Mouse (Mus musculus): ENCODE measurements around the gene Itga9.

The Itga9 gene

DNA sequence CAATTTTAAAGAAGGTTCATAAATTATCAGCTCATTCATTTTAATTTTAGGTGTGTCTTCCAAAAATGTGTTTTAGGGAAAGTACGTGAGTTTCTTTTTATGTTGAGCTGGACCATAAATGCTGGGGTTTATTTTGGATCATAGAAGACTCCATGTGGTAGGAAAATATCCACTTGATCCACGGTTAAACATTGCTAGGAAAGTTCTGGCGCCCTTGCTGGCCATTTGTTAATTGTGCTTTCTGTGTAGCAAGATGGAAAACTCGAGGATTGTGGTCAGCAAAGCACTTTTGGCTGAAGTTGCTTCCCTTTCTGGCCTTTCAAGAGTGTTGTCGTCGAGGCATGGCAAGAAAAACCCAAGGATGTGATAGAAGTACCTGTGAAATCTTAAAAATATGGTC, 179.3 kb downstream of the Itga9 start:
- DNase-seq, result no peak

DNA sequence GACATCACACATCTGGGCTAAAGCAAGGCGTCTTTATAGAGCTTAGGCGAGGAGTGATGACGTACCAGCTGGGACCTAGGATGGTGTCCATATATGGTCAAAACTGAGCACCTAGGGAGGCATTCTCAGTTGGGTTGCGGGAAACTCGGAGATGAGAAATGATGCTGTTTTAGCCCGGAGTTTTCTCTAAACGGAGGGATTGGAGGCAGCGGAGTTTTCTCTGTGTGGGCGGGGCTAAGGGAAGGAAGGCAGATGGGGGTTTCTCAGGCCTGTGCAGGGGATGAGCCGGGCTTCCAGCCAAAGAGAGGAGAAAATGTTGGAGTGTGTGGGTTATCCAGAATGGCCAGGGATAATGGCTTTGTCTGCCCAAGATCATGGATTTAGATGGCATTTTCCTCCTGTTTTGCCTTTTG, 182.4 kb downstream of the Itga9 start:
- no peak for DNase-seq

DNA sequence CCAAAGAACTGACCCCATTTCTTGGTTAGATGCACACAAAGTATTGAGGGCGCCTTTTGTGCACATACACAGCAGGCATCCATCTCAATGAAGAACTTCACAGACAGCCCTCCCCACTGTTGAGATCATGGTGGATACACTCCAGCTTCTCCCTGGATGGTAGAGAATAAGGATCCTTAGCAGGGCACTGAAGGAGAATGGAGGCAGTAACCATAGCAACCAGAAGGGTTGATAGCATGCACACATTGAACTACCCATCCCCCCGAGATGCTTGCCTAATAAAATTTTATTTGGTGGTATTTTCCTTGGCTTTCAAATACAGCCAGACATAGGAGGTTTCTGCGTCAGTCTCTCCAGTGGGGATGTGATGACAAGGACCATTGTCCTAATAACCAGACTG, 184.7 kb downstream of the Itga9 start:
- no peak for DNase-seq

DNA sequence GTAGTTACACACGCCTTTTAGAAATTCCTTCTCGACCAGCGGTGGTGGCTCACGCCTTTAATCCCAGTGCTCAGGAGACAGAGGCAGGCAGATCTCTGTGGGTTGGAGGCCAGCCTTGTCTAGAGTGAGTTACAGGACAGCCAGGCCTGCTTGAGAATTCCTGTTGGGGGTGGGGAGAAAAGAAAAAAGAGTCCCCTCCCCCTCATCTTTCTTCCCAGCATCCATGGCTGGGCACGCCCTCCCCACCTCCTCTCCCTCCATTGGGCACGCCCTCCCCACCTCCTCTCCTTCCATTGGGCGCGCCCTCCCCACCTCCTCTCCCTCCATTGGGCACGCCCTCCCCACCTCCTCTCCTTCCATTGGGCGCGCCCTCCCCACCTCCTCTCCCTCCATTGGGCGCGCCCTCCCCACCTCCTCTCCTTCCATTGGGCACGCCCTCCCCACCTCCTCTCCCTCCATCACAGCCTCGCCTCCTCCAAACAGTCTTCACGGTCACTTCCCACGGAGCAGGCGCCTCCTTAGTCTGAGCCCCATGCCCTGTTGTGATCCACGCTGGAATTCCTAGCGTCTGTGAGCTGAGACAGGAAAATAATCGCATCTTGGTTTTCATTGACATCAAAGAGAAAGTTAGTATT, 186.8 kb downstream of the Itga9 start:
- DNase-seq, result no peak

DNA sequence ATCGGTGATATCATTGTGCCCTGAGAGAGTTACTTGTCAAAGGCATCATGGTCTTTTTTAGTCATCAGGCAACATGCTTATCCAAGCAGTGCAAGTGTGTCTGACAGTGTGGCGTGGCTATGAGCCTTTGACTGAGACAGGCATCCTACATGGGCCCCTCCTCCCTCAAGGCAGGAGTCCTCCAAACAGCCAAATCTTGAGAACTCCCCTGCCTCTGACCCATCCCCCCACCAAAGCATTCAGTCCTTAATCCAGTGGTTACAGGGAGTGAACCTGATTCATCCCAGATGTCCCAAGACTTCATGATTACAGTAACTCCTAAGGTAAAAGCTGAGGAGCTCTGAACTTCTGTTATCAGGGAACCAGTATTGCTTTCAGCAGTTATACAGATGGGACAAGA, 188.2 kb downstream of the Itga9 start:
- no peak for DNase-seq

DNA sequence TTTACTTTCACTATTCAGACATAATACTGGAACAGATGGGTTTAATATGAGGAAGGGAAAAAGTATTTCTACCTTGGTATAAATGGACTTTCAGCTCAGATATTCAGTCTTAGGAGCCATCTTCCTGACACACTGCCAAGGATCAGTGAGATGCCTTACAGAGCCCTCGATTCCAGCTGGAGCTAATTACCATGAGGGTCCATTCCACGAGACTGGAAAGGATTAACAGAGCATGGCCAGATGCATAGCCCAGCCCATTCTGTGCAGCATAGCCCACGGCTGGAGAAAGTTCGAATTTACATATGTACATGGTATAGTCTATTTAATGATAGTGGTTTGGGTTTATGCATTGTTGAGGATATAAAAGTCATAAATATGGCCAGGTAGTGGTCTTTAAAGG, 188.8 kb downstream of the Itga9 start:
- no peak for DNase-seq

DNA sequence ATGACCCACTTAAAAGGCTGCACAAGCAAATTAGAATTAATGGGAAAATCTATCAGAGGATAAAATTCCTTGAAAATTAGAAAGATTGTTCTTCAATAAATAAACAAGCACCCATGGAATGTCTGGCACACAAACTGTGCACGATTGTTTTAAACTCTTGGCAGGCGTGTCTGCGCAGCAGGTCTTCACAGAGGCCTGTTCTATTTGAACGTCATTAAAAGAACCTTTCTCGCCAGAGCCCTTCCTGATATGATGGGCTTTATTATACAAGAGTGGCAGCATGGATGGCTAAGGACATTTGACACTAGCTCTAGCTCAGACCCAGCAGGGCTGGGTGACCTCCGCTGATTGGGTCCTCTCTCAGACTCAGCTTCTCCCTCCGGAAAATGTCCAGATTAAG, 192.6 kb downstream of the Itga9 start:
- DNase-seq, result no peak

DNA sequence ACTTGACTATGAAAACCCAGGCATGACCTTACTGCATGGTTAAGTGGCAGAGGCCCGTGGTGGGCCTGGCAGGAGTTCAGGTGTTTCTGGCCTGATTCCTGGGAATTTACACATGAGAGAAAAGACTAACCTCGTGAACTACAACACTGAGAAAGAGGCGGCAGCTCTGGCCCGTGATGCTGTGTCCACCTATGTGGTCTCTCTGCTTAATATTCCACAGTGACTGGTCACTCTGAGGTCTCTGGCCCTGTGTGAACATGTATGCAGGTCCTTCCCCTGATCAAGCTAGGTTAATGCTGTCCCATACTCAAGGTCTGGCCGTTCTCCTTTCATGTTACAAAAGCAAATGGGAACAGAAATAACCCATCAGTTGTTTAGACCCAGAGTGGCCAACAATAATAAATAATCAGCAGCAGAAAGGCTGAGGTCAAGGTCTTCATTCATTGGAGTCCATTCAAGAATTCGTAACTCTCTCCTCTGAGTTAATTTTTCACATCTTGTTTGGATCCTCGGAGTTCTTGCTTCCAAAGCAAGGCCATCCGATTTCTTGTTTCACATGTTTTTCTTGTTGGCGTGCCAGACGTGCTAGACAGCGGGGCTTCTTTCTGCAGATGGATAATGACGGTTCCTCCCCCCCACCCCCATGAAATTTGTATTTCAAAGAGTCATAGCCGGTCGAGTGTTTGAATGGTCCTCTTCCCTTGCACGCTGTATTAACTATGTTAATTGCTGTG, 194.9 kb downstream of the Itga9 start:
- peak; percentile 43 for DNase-seq

DNA sequence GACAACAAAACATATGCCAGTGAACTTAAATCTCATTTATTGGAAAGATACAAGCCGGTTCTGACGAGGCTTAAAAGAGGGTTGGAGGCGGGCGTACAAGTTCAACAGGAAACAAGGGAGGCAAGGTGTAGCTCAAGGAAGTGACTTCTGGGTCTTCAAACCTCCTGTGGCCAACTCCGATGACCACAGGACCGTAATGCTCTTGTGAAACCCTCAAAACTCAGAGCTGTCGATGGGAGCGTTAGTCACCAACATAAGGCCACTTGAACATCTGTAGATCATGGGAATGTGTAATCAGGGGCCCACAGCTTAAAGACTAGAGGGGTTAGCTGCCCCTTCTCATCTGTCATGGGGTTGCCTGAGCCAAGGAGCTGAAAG, 195.4 kb downstream of the Itga9 start:
- DNase-seq, result no peak

DNA sequence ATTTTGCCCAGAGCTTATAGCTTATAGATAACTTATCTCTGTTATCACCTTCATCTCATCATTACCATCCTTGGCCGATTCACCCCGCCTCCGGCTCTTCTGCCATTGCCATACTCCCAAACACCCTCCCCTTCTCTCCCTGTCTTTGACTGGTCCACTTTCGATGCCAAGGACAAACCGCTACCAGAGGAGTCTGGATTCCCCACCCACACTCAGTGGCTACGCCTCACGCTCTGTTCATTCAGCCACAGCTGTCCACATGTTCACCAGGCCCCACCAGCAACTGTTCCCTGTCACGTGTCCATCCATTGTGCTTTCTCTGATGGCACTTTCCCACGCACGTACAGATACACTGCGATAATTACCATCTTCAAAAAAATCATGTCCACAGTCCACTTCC, 195.9 kb downstream of the Itga9 start:
- DNase-seq, result no peak

DNA sequence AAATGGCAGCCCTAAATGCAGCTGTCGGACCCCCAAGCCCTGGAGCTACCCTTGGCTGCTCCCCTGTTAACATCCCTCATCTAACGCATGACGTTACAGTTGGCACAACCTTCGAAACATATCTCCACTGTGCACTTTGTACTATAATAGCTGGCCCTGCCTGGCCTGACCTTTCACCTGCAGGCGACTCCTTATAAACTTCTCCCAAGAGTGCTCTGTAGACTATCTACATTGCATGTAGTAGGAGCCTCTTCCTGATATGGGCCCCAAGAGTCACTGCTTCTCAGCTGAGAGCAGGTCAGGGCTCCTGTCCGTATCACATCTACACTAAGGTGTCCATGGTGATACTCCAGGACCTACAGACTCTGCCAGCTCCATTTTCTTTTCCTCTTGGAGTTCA, 199.2 kb downstream of the Itga9 start:
- DNase-seq, result no peak

DNA sequence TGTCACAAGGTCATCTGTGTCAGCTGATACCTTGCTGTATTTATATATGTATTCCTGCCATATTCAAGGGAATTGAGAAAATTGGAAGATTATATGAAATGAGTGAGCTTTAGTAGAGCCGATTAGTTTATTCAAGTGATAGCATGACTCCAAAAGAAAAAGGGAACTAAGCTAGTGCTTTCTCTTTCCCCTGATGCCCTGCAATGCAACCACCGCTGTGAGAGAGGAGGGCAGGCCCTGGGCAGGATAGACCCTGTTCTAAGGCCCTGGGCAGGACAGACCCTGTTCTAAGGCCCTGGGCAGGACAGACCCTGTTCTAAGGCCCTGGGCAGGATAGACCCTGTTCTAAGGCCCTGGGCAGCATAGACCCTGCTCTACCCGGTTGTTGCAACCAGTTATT, 201.2 kb downstream of the Itga9 start:
- no peak for DNase-seq

DNA sequence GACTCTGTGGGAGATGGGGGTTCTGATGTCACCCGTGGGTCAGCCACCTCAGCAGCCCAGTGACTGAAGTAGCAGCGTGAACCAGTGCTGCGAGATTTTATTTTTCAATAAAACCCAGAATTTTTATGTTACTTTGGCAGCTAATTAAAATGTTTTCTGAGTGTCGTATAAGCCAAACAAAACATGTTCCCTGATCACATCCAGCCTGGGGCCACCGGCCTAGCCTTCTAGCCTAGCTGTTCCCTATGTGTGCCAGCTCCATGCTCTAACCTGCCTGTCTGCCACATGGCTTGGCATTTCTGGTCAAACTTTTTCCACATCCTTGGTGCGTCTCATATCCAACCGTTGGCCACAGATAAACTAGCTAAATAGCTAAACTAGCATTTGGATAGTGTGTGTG, 205.7 kb downstream of the Itga9 start:
- DNase-seq, result no peak

DNA sequence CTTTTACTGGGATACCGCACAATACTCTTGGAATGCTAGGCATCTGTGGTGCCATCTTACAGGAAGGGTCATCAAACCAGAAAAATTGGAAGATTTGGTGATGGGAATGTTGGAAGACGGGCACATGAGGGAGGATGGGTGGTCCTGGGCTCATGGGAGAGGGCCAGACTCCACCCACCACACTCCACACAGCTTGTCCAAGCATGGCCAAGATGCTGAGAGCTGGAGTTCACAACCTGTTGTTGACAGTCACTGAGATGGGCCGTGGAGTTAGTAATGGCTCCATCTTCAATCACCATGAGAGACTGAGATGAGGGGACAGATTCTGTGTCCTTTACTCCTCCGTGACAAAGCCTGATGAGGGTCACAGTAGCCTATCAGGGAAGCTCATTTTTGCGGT, 207.0 kb downstream of the Itga9 start:
- no peak for DNase-seq

DNA sequence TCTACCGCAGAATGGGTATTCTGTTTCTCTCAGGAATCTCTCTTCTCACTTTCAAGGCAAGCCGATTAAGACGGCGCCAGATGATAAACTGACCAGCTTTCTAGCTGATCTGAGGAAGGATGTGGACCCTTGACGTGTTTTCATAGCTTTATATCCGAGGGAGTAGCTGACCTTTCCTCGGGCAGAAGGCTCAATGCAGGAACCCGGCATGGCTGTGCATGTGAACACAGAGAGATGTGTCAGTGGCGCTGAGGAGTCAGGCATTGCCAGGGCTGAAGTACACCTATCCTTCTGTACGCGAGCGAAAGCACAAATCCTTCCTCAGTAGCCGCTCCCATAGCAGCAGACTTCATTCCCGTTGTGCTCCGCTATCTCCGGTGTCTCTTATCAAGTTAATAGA, 207.6 kb downstream of the Itga9 start:
- no peak for DNase-seq

DNA sequence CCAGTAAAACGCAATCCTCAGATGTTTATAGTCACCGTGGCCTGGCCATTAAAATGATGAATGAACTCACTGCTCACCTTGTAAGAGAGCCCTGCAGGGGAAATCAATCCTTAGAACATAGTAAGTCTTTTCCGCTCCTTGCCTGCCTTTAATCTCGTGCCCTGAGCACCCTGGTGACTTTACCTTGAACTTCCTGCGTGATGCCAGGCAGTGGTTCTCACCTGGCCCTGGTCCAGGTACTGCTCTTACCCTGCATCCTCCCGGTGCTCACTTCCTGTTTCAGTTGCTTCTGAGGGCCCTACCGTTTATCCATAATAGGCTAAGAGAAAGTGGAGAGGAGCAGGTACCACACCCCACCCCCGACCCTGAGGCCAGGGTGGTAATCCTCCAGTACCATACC, 208.0 kb downstream of the Itga9 start:
- no peak for DNase-seq

DNA sequence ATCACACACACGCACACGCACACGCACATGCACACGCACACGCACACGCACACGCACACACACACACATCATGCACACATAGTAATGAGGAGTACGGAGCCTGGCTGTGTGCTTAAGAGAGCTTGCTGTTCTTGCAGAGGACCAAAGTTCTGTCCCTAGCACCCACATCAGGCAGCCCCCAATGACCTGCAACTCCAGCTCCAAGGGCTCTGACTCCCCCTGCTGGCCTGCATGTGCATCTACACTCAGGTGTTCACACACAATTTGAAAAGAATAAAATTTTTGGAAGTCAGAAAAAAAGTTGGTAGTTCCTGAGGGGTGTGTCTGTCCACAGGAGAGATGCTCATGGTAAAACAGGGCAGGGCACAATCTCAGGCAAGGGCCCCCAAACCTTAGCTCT, 209.1 kb downstream of the Itga9 start:
- DNase-seq, result no peak

DNA sequence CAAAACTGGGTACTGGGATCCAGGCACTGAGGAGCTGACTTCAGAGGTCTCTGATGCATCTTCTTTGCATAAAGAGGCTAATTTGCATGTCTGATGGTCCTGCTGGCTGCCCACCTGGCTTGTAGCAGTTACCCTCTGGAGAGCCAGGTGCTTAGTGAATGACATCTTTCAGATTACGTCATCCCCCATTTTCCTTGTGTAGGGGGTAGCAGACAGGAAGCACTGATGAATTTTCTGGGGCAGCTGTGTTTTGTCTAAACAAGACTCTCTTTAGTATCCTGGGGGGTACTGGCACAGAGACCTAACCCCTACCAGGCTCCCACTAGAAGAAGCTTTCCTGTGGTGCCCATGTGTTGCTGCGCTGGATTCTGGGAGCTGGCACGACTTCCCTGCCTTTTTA, 212.0 kb downstream of the Itga9 start:
- no peak for DNase-seq

DNA sequence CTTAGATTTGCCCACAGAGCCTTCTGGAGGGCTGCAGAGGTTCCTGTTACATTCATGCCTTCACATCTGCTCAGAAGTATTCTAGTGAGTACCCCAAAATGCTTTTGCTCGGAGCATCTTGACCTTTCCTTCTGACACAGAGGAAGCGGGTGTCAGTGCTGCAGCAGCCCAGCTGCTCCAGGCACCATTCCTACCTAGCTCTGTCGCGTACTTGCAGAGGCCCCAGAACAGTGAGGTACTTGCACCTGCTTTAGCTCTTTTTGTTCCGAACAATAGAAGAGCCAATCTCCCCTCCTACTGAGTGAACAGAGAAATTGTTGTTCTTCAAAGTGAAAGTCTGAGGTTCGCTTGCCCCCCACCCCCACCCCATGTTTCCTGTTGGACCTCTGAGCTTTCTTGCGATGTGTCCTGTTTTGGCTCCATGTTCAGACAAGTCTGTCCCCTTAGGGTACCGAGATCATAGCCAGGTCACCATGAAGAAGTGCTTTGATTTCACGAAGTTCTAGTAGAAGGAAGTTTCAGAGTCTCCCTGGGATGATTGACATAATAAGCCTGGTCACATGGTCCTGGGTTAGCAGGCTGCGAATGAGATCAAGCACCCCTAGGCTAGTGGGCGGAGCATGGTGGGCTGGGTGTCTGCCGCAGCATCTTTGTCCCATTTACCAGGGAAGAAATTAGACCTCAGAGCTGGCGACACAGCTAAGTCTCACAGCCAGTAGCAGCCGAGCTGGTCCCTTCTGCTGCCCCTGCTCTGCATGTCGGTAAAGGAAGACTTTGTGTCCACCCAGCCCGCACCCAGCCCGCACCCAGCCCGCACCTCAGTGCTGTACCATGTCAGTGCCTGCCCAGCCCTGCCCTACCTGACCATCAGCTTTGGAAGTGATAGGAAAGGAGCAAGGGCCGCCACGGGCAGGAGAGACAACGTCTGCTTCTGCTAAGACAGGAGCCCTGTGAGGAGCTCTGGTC, 215.0 kb downstream of the Itga9 start:
- peak; percentile 37 for DNase-seq

DNA sequence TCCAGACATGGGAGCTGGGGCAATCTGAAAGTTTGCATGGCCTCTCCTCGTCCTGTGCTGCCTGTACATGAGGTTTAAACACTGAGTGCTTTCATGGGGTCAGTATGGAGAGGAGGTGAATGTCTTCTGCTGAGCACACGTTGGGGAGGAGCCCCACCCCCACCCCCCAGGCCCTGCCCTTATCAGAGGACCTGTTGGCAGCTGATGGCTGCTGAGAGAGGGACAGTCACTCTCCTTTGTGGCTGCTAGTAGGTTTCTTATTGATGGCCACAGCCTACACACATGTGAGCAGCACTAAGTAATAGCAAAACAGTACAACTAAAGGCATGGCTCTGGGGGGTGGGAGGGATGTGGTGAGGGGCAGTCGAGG, 215.7 kb downstream of the Itga9 start:
- no peak for DNase-seq

DNA sequence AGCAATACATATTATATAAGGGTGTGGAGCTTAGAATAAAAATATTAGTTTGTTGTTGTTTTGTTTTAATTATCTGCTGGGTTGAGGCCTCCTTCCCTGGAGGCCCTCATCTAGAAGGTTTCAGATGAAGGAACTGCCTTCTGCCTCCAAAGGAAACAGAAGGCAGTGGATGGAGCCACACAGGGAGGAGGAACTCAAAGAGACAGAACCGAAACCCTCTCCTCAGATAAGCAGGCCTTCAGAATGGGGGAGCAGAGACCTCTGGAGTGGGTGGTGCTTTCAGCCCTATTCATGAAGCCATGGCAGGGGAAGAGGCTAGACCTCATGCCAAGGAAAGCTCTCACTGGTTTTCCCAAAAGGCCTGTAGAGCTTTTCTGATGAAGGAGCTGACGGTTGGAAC, 216.1 kb downstream of the Itga9 start:
- no peak for DNase-seq

DNA sequence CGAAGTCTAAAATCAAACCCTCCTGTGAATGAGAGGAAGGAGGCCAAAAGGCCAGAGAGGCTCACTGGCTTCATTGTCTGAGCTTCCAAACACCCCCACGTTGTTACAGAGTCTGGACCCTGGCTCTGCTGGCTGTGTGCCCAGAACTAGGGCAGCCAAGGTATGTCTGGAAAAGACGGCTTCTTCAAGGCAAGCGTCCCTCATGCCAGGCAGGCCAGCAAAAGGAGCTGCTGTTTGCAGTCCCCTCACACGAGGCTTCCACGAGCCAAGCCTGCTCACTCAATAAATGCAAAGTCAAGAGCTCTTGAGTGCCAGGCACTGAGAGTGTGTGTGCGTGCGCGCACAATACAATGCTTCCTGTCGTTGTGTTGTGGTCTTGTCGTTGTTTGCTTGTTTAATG, 224.6 kb downstream of the Itga9 start:
- peak; percentile 46 for DNase-seq

DNA sequence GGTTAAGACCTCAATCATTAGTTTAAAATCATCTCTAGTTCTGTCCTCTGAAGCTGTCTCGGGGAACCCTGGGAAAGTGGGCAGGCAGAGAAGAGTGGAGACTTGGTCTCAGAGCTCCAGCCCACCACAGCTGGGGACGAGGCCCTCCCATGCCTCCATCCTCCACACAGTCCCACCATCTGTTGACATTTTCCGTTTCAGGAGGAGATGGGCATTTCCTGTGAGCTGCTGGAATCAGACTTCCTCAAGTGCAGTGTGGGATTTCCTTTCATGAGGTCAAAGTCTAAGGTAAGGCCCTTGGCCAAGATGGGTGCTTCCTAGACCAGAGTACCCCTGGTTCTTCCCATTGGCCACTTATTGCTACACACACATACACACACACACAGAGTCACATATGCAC, 226.0 kb downstream of the Itga9 start:
- DNase-seq, result no peak

DNA sequence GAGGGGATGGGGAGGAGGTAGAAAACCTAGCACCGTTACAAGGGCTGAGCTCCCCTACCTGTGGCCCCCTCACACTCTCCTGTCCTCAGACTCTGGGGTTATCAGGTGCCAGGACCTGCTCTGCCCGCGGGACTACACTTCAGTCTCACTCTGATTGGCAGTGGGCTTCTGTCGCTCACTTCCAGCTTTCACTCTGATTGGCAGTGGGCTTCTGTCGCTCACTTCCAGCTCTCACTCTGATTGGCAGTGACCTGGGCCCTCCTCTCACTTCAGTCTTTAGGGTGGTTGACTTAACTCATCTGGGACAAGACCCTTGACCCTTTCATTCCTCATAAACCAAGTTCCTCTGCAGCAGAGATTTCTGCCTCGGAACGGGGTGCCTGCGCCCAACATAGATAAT, 226.9 kb downstream of the Itga9 start:
- DNase-seq, result no peak
